Mouse (Mus musculus) lung, postnatal 0 days (tissue): ENCODE measurements around the gene Cntrl. TPM values are rescaled to one million over a fixed set of nuclear protein-coding genes. Genes with fewer than 3 reads are reported as not detected.

Source experiments
- ATAC-seq: fragments of 200-750 bp; cut with Nextera tagmentation; 2 replicates; pipeline ENCODE4 v1.8.0; 2017; ENCODE audit warnings: moderate library complexity
- DNase-seq: peaks from one replicate; pipeline ENCODE4 v3.0.0-alpha.2; 2016; ENCODE audit warnings: low spot score
- H3K27ac ChIP-seq: fragments of 300-500 bp; sonication (generic); 2 replicates; pipeline ENCODE4 v1.5.1; 2014; ENCODE audit warnings: antibody characterized with exemption, mild to moderate bottlenecking, low read length, mixed read lengths
- H3K27me3 ChIP-seq: fragments of 300-500 bp; sonication (generic); replicated peaks from 2 replicates; pipeline ENCODE4 v1.6.1; 2014; ENCODE audit warnings: low read length, mixed read lengths; ENCODE audit not compliant: insufficient read depth
- H3K36me3 ChIP-seq: fragments of 300-500 bp; sonication (generic); 2 replicates; pipeline ENCODE4 v1.6.1; 2014; ENCODE audit warnings: low read length, mixed read lengths; ENCODE audit not compliant: insufficient read depth
- H3K4me1 ChIP-seq: fragments of 300-500 bp; sonication (generic); 2 replicates; pipeline ENCODE4 v1.6.1; 2014; ENCODE audit warnings: antibody characterized with exemption, low read depth, low read length, mixed read lengths; ENCODE audit not compliant: insufficient read depth
- H3K4me2 ChIP-seq: fragments of 300-500 bp; sonication (generic); replicated peaks from 2 replicates; pipeline ENCODE4 v1.6.1; 2014; ENCODE audit warnings: low read depth, mild to moderate bottlenecking, low read length, moderate library complexity, mixed read lengths
- H3K4me3 ChIP-seq: fragments of 300-500 bp; sonication (generic); 2 replicates; pipeline ENCODE4 v1.5.1; 2014; ENCODE audit warnings: low read depth, low read length
- H3K9ac ChIP-seq: fragments of 300-500 bp; sonication (generic); replicated peaks from 2 replicates; pipeline ENCODE4 v1.6.1; 2014; ENCODE audit warnings: low read depth, mild to moderate bottlenecking
- H3K9me3 ChIP-seq: fragments of 300-500 bp; sonication (generic); 2 replicates; pipeline ENCODE4 v1.6.1; 2016; ENCODE audit warnings: low read length, mixed read lengths
- CTCF ChIP-seq: IDR thresholded peaks from 2 replicates; pipeline ENCODE4 v1.5.1; 2016; ENCODE audit warnings: antibody characterized with exemption, mild to moderate bottlenecking
- EP300 ChIP-seq: IDR thresholded peaks from 2 replicates; pipeline ENCODE4 v1.6.1; 2016; ENCODE audit warnings: antibody characterized with exemption, mild to moderate bottlenecking, control low read depth
- WGBS: fragments of 180-500 bp; shearing (Covaris S2); extraction: QIAGEN DNeasy Blood & Tissue Kit; methylation state at CpG from one replicate; pipeline ENCODE4 v1.1.7; 2014; 5-methylcytosine and 5-hydroxymethylcytosine counted together
- polyA plus RNA-seq: library from polyadenylated mRNA; unstranded; fragments of >200 nt; fragmentation: Nextera tagmentation; extraction: Ambion mirVana; gene quantifications from 2 replicates; pipeline ENCODE4 v1.2.1, GENCODE M21; 2015

Gene Cntrl
- polyA plus RNA-seq, 1 experiment from 2014 or later, result 21.3 TPM

- H3K4me2 ChIP-seq, result no peak overlapping the region
- H3K27ac ChIP-seq, result peak overlapping the region; percentile 4; the same call in 1 of the 2 replicates
- no peak overlapping the region for H3K9ac ChIP-seq
- no peaks in the 10 kb centered on the region for H3K36me3 ChIP-seq
- TF ChIP-seq CTCF (no peak), EP300 (no peak)
- H3K4me1 ChIP-seq, result no peaks in the 10 kb centered on the region; the same call in 1 of the 2 replicates
- no peak overlapping the region for H3K4me3 ChIP-seq
- ATAC-seq (no peak), DNase-seq (peak; percentile 49)
- 57% methylated on average over 6 of the region's 6 CpGs for WGBS
- no peaks in the 10 kb centered on the region for H3K9me3 ChIP-seq
- no peaks in the 10 kb centered on the region for H3K27me3 ChIP-seq
Measured at GRCm38 (mm10) chr2:35195626-35196544, 86.6 kb downstream of the Cntrl start.

GRCm38 (mm10) chr2:35199541-35199940, 90.2 kb downstream of the Cntrl start:
- no peaks in the 10 kb centered on the region; the same call in 1 of the 2 replicates for H3K4me1 ChIP-seq
- TF ChIP-seq CTCF (no peak), EP300 (no peak)
- H3K9ac ChIP-seq, result peak overlapping the region; percentile 98
- H3K4me3 ChIP-seq, result peak overlapping the region; percentile 98
- H3K4me2 ChIP-seq, result peak overlapping the region; percentile 76
- ATAC-seq, result no peak
- DNase-seq, result no peak
- H3K27ac ChIP-seq, result peak overlapping the region; percentile 99
- H3K9me3 ChIP-seq, result no peaks in the 10 kb centered on the region
- H3K36me3 ChIP-seq, result no peaks in the 10 kb centered on the region
- WGBS, result 7% methylated on average over 5 of the region's 5 CpGs
- H3K27me3 ChIP-seq, result no peaks in the 10 kb centered on the region

- Histone ChIP-seq H3K9ac (peak overlapping the region; percentile 98), H3K27ac (peak overlapping the region; percentile 99), H3K27me3 (no peaks in the 10 kb centered on the region), H3K36me3 (no peaks in the 10 kb centered on the region), H3K9me3 (no peaks in the 10 kb centered on the region), H3K4me1 (no peaks in the 10 kb centered on the region; the same call in 1 of the 2 replicates), H3K4me2 (peak overlapping the region; percentile 76), H3K4me3 (peak overlapping the region; percentile 98)
- ATAC-seq, result peak; percentile 85
- under 1% methylated on average over 62 of the region's 90 CpGs for WGBS
- DNase-seq, result peak; percentile 48
- TF ChIP-seq EP300 (no peak), CTCF (no peak)
Measured at GRCm38 (mm10) chr2:35199971-35200897, 90.9 kb downstream of the Cntrl start.

GRCm38 (mm10) chr2:35200898-35201668, 91.8 kb downstream of the Cntrl start, which contains the start of gene Rab14:
Gene Rab14, minus strand, starts transcription at chr2:35201120.
- no peaks in the 10 kb centered on the region for H3K27me3 ChIP-seq
- H3K36me3 ChIP-seq, result no peaks in the 10 kb centered on the region
- no peak for TF ChIP-seq EP300
- peak; percentile 36 for TF ChIP-seq CTCF
- H3K4me3 ChIP-seq, result peak within 1 kb of the TSS; percentile 98
- DNase-seq, result peak; percentile 100
- peak; percentile 97 for ATAC-seq
- no peaks in the 10 kb centered on the region; the same call in 1 of the 2 replicates for H3K4me1 ChIP-seq
- H3K9me3 ChIP-seq, result no peaks in the 10 kb centered on the region
- peak within 1 kb of the TSS; percentile 76 for H3K4me2 ChIP-seq
- H3K27ac ChIP-seq, result peak within 1 kb of the TSS; percentile 99
- peak within 1 kb of the TSS; percentile 98 for H3K9ac ChIP-seq
- WGBS, result under 1% methylated on average over 36 of the region's 47 CpGs

- ATAC-seq (no peak), DNase-seq (no peak)
- no peaks in the 10 kb centered on the region for H3K9me3 ChIP-seq
- H3K27ac ChIP-seq, result no peak overlapping the region
- TF ChIP-seq CTCF, result no peak
- no peak for TF ChIP-seq EP300
- no peaks in the 10 kb centered on the region for H3K36me3 ChIP-seq
- no peaks in the 10 kb centered on the region for H3K27me3 ChIP-seq
- no peak overlapping the region for H3K9ac ChIP-seq
- H3K4me2 ChIP-seq, result no peak overlapping the region
- H3K4me3 ChIP-seq, result no peak overlapping the region
- no peaks in the 10 kb centered on the region; the same call in 1 of the 2 replicates for H3K4me1 ChIP-seq
Measured at GRCm38 (mm10) chr2:35203729-35204128, 94.4 kb downstream of the Cntrl start.
